ENCODE assay signal across 8 mouse cellular contexts in the genomic region with DNA sequence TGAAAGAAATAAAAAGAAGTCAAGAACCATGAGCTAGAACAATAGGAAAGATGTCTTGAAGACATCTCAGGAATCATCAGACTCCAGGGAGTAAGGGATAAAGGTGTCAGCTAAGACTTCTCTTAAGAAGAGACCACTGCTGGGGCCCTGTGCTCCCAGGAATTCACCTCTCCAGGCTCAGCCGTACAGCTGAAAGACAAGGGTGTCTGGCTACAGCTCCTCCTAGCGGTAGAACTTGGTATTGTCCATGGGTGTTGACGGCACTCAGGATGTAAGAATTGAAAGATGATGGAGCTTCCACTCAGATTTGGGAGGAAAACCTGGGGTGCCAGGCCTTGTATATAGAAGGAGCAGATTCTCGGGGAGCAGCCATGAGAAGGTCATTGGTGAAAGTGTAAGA. TPM values are rescaled to one million over a fixed set of nuclear protein-coding genes. Genes with fewer than 3 reads are reported as not detected.
DNase-seq lines count a peak whose midpoint lies in the region; ATAC-seq and TF ChIP-seq lines count a peak whose summit lies in the region.

No protein-coding gene starts in this region.

- H3K4me3 ChIP-seq in midbrain, embryonic 10.5 days: no peak overlapping the region
- no peak overlapping the region for H3K4me3 ChIP-seq in midbrain, embryonic 15.5 days
- H3K4me3 ChIP-seq in embryonic facial prominence, embryonic 14.5 days (ENCODE audit: low read depth, low read length): no peak overlapping the region
- no peak overlapping the region for H3K4me3 ChIP-seq in liver, embryonic 14.5 days (ENCODE audit: insufficient read depth in 1 of 2, low read depth in 2 of 2, low read length in 2 of 2)

- no peaks in the 10 kb centered on the region for H3K36me3 ChIP-seq in midbrain, embryonic 10.5 days
- no peaks in the 10 kb centered on the region for H3K36me3 ChIP-seq in midbrain, embryonic 15.5 days (replicated peaks)
- H3K36me3 ChIP-seq in embryonic facial prominence, embryonic 14.5 days (ENCODE audit: control insufficient read depth, insufficient read depth, low read length): no peaks in the 10 kb centered on the region
- no peaks in the 10 kb centered on the region for H3K36me3 ChIP-seq in liver, embryonic 14.5 days (replicated peaks; ENCODE audit: control insufficient read depth, insufficient read depth, low read depth)

- 5% methylated on average over 4 of the region's 4 CpGs for WGBS in midbrain, embryonic 10.5 days
- under 1% methylated on average over 4 of the region's 4 CpGs for WGBS in midbrain, embryonic 15.5 days
- 3% methylated on average over 4 of the region's 4 CpGs for WGBS in embryonic facial prominence, embryonic 14.5 days
- 2% methylated on average over 4 of the region's 4 CpGs for WGBS in liver, embryonic 14.5 days (ENCODE audit: insufficient replicate concordance)

- DNase-seq in midbrain, embryonic 10.5 days (ENCODE audit: low spot score): peak; percentile 76
- peak; percentile 76 to 83 for DNase-seq in adrenal gland, postnatal 36 days
- peak; percentile 66 for DNase-seq in embryonic facial prominence, embryonic 14.5 days (ENCODE audit: low spot score)
- DNase-seq in kidney, adult 9 months: peak; percentile 78
- DNase-seq in liver, embryonic 14.5 days (ENCODE audit: low read depth in 3 of 3, low spot score in 3 of 3): peak; percentile 29 to 34 (median 30)
- DNase-seq in right cerebral cortex, adult 2 months (ENCODE audit: low spot score in 2 of 2): peak; percentile 86 to 87
- peak; percentile 47 for DNase-seq in urinary bladder, adult 2 months (ENCODE audit: low spot score)

- no peak for TF ChIP-seq EP300 in liver, embryonic 14.5 days (IDR thresholded peaks at IDR 0.05; ENCODE audit: low read depth)

- peaks cover 14% of the 10 kb centered on the region; the same call in 1 of the 2 replicates for H3K27me3 ChIP-seq in midbrain, embryonic 10.5 days (ENCODE audit: low read depth, poor library complexity, severe bottlenecking)
- H3K27me3 ChIP-seq in midbrain, embryonic 15.5 days (replicated peaks): no peaks in the 10 kb centered on the region
- H3K27me3 ChIP-seq in embryonic facial prominence, embryonic 14.5 days (replicated peaks; ENCODE audit: control insufficient read depth, insufficient read depth, low read length): no peaks in the 10 kb centered on the region
- H3K27me3 ChIP-seq in liver, embryonic 14.5 days (ENCODE audit: control insufficient read depth, insufficient read depth, low read length): no peaks in the 10 kb centered on the region

- H3K9me3 ChIP-seq in midbrain, embryonic 10.5 days (replicated peaks): no peaks in the 10 kb centered on the region
- no peaks in the 10 kb centered on the region for H3K9me3 ChIP-seq in midbrain, embryonic 15.5 days
- no peaks in the 10 kb centered on the region for H3K9me3 ChIP-seq in embryonic facial prominence, embryonic 14.5 days (ENCODE audit: control insufficient read depth, low read length)
- no peaks in the 10 kb centered on the region for H3K9me3 ChIP-seq in liver, embryonic 14.5 days (ENCODE audit: control insufficient read depth, low read length)

- H3K27ac ChIP-seq in midbrain, embryonic 10.5 days (replicated peaks): no peak overlapping the region
- no peak overlapping the region for H3K27ac ChIP-seq in midbrain, embryonic 15.5 days
- no peak overlapping the region for H3K27ac ChIP-seq in embryonic facial prominence, embryonic 14.5 days (replicated peaks; ENCODE audit: low read depth, low read length)
- H3K27ac ChIP-seq in liver, embryonic 14.5 days: no peak overlapping the region

- ATAC-seq in midbrain, embryonic 15.5 days (replicated peaks): no peak
- ATAC-seq in embryonic facial prominence, embryonic 14.5 days (ENCODE audit: low read depth): peak; percentile 57; the same call in 1 of the 2 replicates
- ATAC-seq in liver, embryonic 14.5 days (ENCODE audit: insufficient read depth): no peak

- TF ChIP-seq CTCF in liver, embryonic 14.5 days (IDR thresholded peaks at IDR 0.05; ENCODE audit: low read depth): peak; percentile 95

- no peak overlapping the region for H3K9ac ChIP-seq in midbrain, embryonic 15.5 days
- H3K9ac ChIP-seq in embryonic facial prominence, embryonic 14.5 days (ENCODE audit: low read depth, low read length): no peak overlapping the region
- H3K9ac ChIP-seq in liver, embryonic 14.5 days (replicated peaks): no peak overlapping the region

- H3K4me2 ChIP-seq in midbrain, embryonic 15.5 days: no peak overlapping the region
- H3K4me2 ChIP-seq in embryonic facial prominence, embryonic 14.5 days (ENCODE audit: low read depth, low read length): no peak overlapping the region
- H3K4me2 ChIP-seq in liver, embryonic 14.5 days (ENCODE audit: low read depth): no peak overlapping the region

- H3K4me1 ChIP-seq in midbrain, embryonic 10.5 days: no peaks in the 10 kb centered on the region
- no peaks in the 10 kb centered on the region for H3K4me1 ChIP-seq in midbrain, embryonic 15.5 days
- no peaks in the 10 kb centered on the region for H3K4me1 ChIP-seq in embryonic facial prominence, embryonic 14.5 days (ENCODE audit: control insufficient read depth, insufficient read depth, low read length)
- H3K4me1 ChIP-seq in liver, embryonic 14.5 days (replicated peaks; ENCODE audit: control insufficient read depth in 2 of 2, insufficient read depth in 2 of 2, low read length in 1 of 2): no peaks in the 10 kb centered on the region

RNA-seq across cellular contexts. Expression of a gene that starts 7.9 kb away (rescaled TPM):
- 0.06 and 0.11 TPM in 2 replicates for polyA plus RNA-seq in midbrain, embryonic 10.5 days (2016; fragmentation: Nextera tagmentation; extraction: Ambion mirVana)
- not detected in 2 replicates for polyA plus RNA-seq in midbrain, embryonic 15.5 days (2015; fragmentation: Nextera tagmentation; extraction: Ambion mirVana)
- under 1 TPM in 1 of 2 experiments, not detected in 1; 0.36 TPM for total RNA-seq in adrenal gland, postnatal 36 days (2021)
- 0.08 TPM in 1 of 2 replicates, not detected in the other for polyA plus RNA-seq in embryonic facial prominence, embryonic 14.5 days (2014; fragmentation: Nextera tagmentation; extraction: Ambion mirVana)
- polyA plus RNA-seq in liver, embryonic 14.5 days (2012; rRNA removed): 0.04 and 0.09 TPM in 2 replicates
- polyA plus RNA-seq in liver, embryonic 14.5 days (2014; fragmentation: Nextera tagmentation; extraction: Ambion mirVana): 0.10 and 0.13 TPM in 2 replicates
- polyA plus RNA-seq in urinary bladder, adult 2 months (2012; rRNA removed): 0.65 and 0.87 TPM in 2 replicates

RNA-seq across cellular contexts. Expression of a gene that starts 14.5 kb away (rescaled TPM):
- polyA plus RNA-seq in midbrain, embryonic 10.5 days (2016; fragmentation: Nextera tagmentation; extraction: Ambion mirVana): 12.3 and 14.7 TPM in 2 replicates
- 8.6 and 9.8 TPM in 2 replicates for polyA plus RNA-seq in midbrain, embryonic 15.5 days (2015; fragmentation: Nextera tagmentation; extraction: Ambion mirVana)
- total RNA-seq in adrenal gland, postnatal 36 days (2021): 10 to 100 TPM; 20.3 to 30.7 TPM
- 26.7 and 29.6 TPM in 2 replicates for polyA plus RNA-seq in embryonic facial prominence, embryonic 14.5 days (2014; fragmentation: Nextera tagmentation; extraction: Ambion mirVana)
- polyA plus RNA-seq in liver, embryonic 14.5 days (2012; rRNA removed): 5.4 and 6.9 TPM in 2 replicates
- polyA plus RNA-seq in liver, embryonic 14.5 days (2014; fragmentation: Nextera tagmentation; extraction: Ambion mirVana): 3.8 and 4.5 TPM in 2 replicates
- polyA plus RNA-seq in urinary bladder, adult 2 months (2012; rRNA removed): 21.1 and 26.5 TPM in 2 replicates

RNA-seq across cellular contexts. Expression of a gene that starts 41.9 kb away (rescaled TPM):
- polyA plus RNA-seq in midbrain, embryonic 10.5 days (2016; fragmentation: Nextera tagmentation; extraction: Ambion mirVana): 0.78 and 0.89 TPM in 2 replicates
- 0.66 and 0.69 TPM in 2 replicates for polyA plus RNA-seq in midbrain, embryonic 15.5 days (2015; fragmentation: Nextera tagmentation; extraction: Ambion mirVana)
- total RNA-seq in adrenal gland, postnatal 36 days (2021): under 1 TPM; 0.56 to 0.86 TPM
- polyA plus RNA-seq in embryonic facial prominence, embryonic 14.5 days (2014; fragmentation: Nextera tagmentation; extraction: Ambion mirVana): 1.2 and 1.6 TPM in 2 replicates
- 0.02 TPM in 2 replicates for polyA plus RNA-seq in liver, embryonic 14.5 days (2012; rRNA removed)
- polyA plus RNA-seq in liver, embryonic 14.5 days (2014; fragmentation: Nextera tagmentation; extraction: Ambion mirVana): not detected in 2 replicates
- polyA plus RNA-seq in urinary bladder, adult 2 months (2012; rRNA removed): 0.73 and 0.80 TPM in 2 replicates

RNA-seq across cellular contexts. Expression of a gene that starts 43.7 kb away (rescaled TPM):
- polyA plus RNA-seq in midbrain, embryonic 10.5 days (2016; fragmentation: Nextera tagmentation; extraction: Ambion mirVana): 4.9 and 5.1 TPM in 2 replicates
- polyA plus RNA-seq in midbrain, embryonic 15.5 days (2015; fragmentation: Nextera tagmentation; extraction: Ambion mirVana): 1.0 and 1.6 TPM in 2 replicates
- total RNA-seq in adrenal gland, postnatal 36 days (2021): 1 to 10 TPM; 3.8 to 6.8 TPM
- 16.2 and 19.5 TPM in 2 replicates for polyA plus RNA-seq in embryonic facial prominence, embryonic 14.5 days (2014; fragmentation: Nextera tagmentation; extraction: Ambion mirVana)
- 0.08 and 0.10 TPM in 2 replicates for polyA plus RNA-seq in liver, embryonic 14.5 days (2012; rRNA removed)
- polyA plus RNA-seq in liver, embryonic 14.5 days (2014; fragmentation: Nextera tagmentation; extraction: Ambion mirVana): 0.04 and 0.14 TPM in 2 replicates
- 2.7 and 3.5 TPM in 2 replicates for polyA plus RNA-seq in urinary bladder, adult 2 months (2012; rRNA removed)

RNA-seq across cellular contexts. Expression of a gene that starts 46.8 kb away (rescaled TPM):
- polyA plus RNA-seq in midbrain, embryonic 10.5 days (2016; fragmentation: Nextera tagmentation; extraction: Ambion mirVana): 18.6 and 19.1 TPM in 2 replicates
- 15.8 and 17.2 TPM in 2 replicates for polyA plus RNA-seq in midbrain, embryonic 15.5 days (2015; fragmentation: Nextera tagmentation; extraction: Ambion mirVana)
- total RNA-seq in adrenal gland, postnatal 36 days (2021): 10 to 100 TPM; 49.2 to 57.4 TPM
- polyA plus RNA-seq in embryonic facial prominence, embryonic 14.5 days (2014; fragmentation: Nextera tagmentation; extraction: Ambion mirVana): 13.0 and 13.5 TPM in 2 replicates
- polyA plus RNA-seq in liver, embryonic 14.5 days (2012; rRNA removed): 14.8 and 15.4 TPM in 2 replicates
- 5.0 and 6.7 TPM in 2 replicates for polyA plus RNA-seq in liver, embryonic 14.5 days (2014; fragmentation: Nextera tagmentation; extraction: Ambion mirVana)
- polyA plus RNA-seq in urinary bladder, adult 2 months (2012; rRNA removed): 26.2 and 30.0 TPM in 2 replicates

Comparison
In these comparisons a context has a peak if more than half of its experiments do, and no peak if none do; other contexts are left out.
1. DNase-seq: peak in every context shown above with its lines; median percentile 86 in right cerebral cortex, adult 2 months; 80 in adrenal gland, postnatal 36 days; 78 in kidney, adult 9 months; 76 in midbrain, embryonic 10.5 days; 66 in embryonic facial prominence, embryonic 14.5 days; 47 in urinary bladder, adult 2 months; 30 in liver, embryonic 14.5 days.